Mouse (Mus musculus) bone marrow, adult 2 months (tissue): Measurements from ENCODE around the gene Dmrt1. TPM values are rescaled to one million over a fixed set of nuclear protein-coding genes. Genes with fewer than 3 reads are reported as not detected.

Experiments
- H3K27ac ChIP-seq: fragments of 200-500 bp; 2 replicates; pipeline ENCODE4 v1.5.1; 2012; ENCODE audit warnings: low read depth, mild to moderate bottlenecking, control low read depth, inconsistent platforms, low read length; ENCODE audit not compliant: control insufficient read depth, poor library complexity, insufficient read depth
- H3K4me1 ChIP-seq: fragments of 200-500 bp; 2 replicates; pipeline ENCODE4 v1.6.1; 2011; ENCODE audit warnings: low read length; ENCODE audit not compliant: control insufficient read depth, insufficient read depth
- H3K4me3 ChIP-seq: fragments of 200-500 bp; replicated peaks from 2 replicates; pipeline ENCODE3; 2011; ENCODE audit warnings: mild to moderate bottlenecking, low read depth, low read length, control low read depth; ENCODE audit not compliant: control insufficient read depth
- CTCF ChIP-seq: fragments of 200-500 bp; IDR thresholded peaks from 2 replicates; pipeline ENCODE4 v1.5.1; 2011; ENCODE audit warnings: low read length, control low read depth; ENCODE audit not compliant: control insufficient read depth, insufficient read depth
- POLR2A ChIP-seq: fragments of 200-500 bp; IDR thresholded peaks from 2 replicates; pipeline ENCODE4 v1.6.1; 2011; ENCODE audit warnings: low read depth, mild to moderate bottlenecking, control low read depth, low read length, borderline replicate concordance; ENCODE audit not compliant: control insufficient read depth
- WGBS: fragments of 180-500 bp; shearing (Covaris S2); methylation state at CpG from one replicate; pipeline ENCODE4 v1.1.7; 2018; 5-methylcytosine and 5-hydroxymethylcytosine counted together
- polyA plus RNA-seq: library from polyadenylated mRNA; stranded (reverse); fragments of >200 nt; gene quantifications from 2 replicates; pipeline ENCODE4 v1.2.4, GENCODE M21; 2011; ENCODE audit warnings: low replicate concordance; ENCODE audit not compliant: missing spikeins, insufficient read depth, insufficient read length

Dmrt1 gene
- polyA plus RNA-seq, 1 experiment: not detected

DNA sequence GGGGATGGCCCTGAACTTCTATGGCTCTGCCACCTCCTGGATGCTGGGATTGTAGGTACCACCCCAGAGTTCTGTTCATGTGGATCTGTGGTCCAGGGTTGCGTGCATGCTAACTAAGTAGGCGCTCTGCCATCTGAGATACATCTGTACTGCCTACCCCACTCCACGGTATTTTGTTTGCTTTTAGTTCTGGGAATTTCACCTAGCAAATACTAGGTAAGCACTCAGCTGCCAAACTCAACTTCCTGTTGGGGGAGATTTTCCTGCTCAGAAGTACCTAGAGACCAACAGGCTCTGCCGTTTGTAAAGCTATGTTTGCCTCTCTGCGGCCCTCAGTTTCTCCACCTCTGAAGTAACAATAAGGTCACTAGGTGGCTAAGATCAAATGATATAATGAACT is 129.7 kb downstream of the Dmrt1 start:
- Histone ChIP-seq H3K4me3 (no peak overlapping the region), H3K4me1 (no peaks in the 10 kb centered on the region), H3K27ac (no peak overlapping the region)
- TF ChIP-seq CTCF (no peak), POLR2A (no peak)
- WGBS: 63% methylated on average over 5 of the region's 5 CpGs

- Histone ChIP-seq H3K4me1 (no peaks in the 10 kb centered on the region), H3K4me3 (no peak overlapping the region), H3K27ac (no peak overlapping the region)
- TF ChIP-seq POLR2A (no peak), CTCF (peak; percentile 79)
- 16% methylated on average over 22 of the region's 22 CpGs for WGBS
These were observed 130.3 kb downstream of the Dmrt1 start for GRCm38 (mm10) chr19:25635622-25636244.

GRCm38 (mm10) chr19:25638766-25639361 is 133.4 kb downstream of the Dmrt1 start:
- Histone ChIP-seq H3K4me1 (no peaks in the 10 kb centered on the region), H3K4me3 (no peak overlapping the region), H3K27ac (no peak overlapping the region)
- TF ChIP-seq POLR2A: no peak
- TF ChIP-seq CTCF: no peak
- 72% methylated on average over 11 of the region's 11 CpGs for WGBS

- 73% methylated on average over 6 of the region's 6 CpGs for WGBS
- TF ChIP-seq POLR2A (no peak), CTCF (no peak)
- no peaks in the 10 kb centered on the region for H3K4me1 ChIP-seq
- no peak overlapping the region for H3K27ac ChIP-seq
- no peak overlapping the region for H3K4me3 ChIP-seq
These were observed 136.4 kb downstream of the Dmrt1 start for GRCm38 (mm10) chr19:25641786-25642185.

DNA sequence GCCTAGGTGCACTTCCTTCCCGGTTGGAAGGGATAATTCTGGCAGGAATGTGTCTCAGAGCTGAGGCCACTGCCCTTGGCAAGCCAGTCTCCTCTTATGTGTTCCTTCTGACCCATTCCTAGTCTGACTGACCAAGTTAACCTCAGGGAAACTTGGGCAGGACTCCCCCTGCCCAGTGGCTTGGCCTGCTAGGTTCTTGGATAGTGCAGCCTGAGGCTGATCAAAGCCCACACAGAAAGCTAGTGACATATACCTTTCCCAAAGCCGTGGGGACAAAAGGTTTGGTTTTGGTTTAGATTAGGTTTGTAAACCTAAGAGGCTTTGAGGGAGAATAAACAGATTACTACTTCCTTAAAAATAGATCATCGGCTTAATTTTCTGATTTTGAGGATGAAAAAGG is 141.7 kb downstream of the Dmrt1 start:
- Histone ChIP-seq H3K4me1 (no peaks in the 10 kb centered on the region), H3K27ac (no peak overlapping the region), H3K4me3 (no peak overlapping the region)
- TF ChIP-seq CTCF: no peak
- no peak for TF ChIP-seq POLR2A
- WGBS: 63% methylated on average over 3 of the region's 3 CpGs

DNA sequence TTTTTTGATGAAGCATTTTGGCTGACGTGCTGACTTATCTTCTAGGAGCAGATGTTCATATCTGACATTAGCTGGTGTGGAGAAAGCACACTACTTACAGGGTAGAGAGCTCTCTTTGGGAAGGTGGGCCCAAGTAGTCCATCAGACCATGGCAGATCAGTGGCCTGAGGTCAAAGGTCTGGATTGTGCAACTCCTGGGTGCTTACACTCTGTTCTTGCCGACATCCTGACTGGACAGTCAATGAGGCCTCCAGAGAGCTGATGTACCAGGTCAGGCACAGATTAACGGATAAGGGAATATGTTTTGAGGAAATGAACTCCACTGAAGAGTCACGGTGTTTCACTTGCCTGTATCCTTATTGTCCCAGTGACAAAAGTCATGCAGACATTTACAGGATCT is 143.3 kb downstream of the Dmrt1 start:
- TF ChIP-seq POLR2A: no peak
- no peak for TF ChIP-seq CTCF
- no peaks in the 10 kb centered on the region for H3K4me1 ChIP-seq
- no peak overlapping the region for H3K4me3 ChIP-seq
- no peak overlapping the region for H3K27ac ChIP-seq
- WGBS: 67% methylated on average over 4 of the region's 4 CpGs

DNA sequence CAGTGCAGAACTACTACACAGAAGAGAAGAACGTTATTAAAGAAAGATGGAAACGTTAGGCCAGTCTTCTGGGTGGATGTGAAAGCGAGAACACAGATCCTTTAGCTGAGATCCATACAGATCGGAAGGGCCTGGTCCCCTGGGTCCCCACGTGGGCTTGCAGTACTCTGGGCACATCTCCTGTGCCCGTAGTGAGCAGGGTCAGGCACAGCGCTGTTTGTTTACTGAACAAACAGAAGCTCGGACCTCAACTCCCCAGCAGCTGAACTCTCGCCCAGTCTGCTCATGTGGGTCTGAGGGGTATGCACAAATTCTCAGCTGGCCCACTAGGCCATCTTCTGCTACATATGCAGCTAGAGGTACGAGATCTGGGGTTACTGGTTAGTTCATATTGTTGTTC is 145.1 kb downstream of the Dmrt1 start:
- Histone ChIP-seq H3K4me1 (no peaks in the 10 kb centered on the region), H3K27ac (no peak overlapping the region), H3K4me3 (no peak overlapping the region)
- no peak for TF ChIP-seq POLR2A
- no peak for TF ChIP-seq CTCF
- 80% methylated on average over 10 of the region's 10 CpGs for WGBS

DNA sequence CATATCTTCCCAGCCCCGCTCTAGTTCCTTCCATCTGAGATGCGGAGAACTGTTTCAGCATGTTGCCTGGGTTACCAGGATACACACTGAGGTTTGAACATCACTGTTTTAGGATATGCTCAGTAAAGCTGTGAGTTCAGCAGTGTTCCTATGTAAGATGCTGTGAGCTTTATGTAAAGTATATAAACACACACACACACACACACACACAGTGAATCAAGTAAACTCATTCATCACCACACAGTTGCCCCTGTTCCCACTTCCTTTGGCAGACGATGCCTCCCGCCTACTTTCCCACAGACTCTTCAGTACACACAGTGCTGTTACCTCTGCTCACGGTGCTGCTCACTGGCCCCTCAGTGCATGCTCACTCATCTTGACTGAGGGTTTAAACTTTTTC is 147.1 kb downstream of the Dmrt1 start:
- H3K4me3 ChIP-seq: no peak overlapping the region
- no peak overlapping the region for H3K27ac ChIP-seq
- TF ChIP-seq POLR2A: no peak
- TF ChIP-seq CTCF: no peak
- H3K4me1 ChIP-seq: no peaks in the 10 kb centered on the region
- WGBS: 59% methylated on average over 5 of the region's 5 CpGs

Other genes starting within 250 kb of the Dmrt1 start
- not detected in 2 replicates for gene Dmrt3, start 104.7 kb downstream of the Dmrt1 start, polyA plus RNA-seq
- gene Dmrt2, start 166.8 kb downstream of the Dmrt1 start, polyA plus RNA-seq: not detected in 2 replicates